Mouse (Mus musculus) heart, embryonic 12.5 days (tissue): ENCODE measurements around the gene Bloc1s2. TPM values are rescaled to one million over a fixed set of nuclear protein-coding genes. Genes with fewer than 3 reads are reported as not detected.

Experiments used
- ATAC-seq: fragments of 200-750 bp; cut with Nextera tagmentation; 2 replicates; pipeline ENCODE4 v1.8.0; 2017; ENCODE audit warnings: moderate TSS enrichment, moderate library complexity; ENCODE audit not compliant: insufficient number of reproducible peaks, low FRiP score
- H3K27ac ChIP-seq: fragments of 300-500 bp; sonication (generic); 2 replicates; pipeline ENCODE4 v1.5.1; 2016; ENCODE audit warnings: mild to moderate bottlenecking, moderate library complexity; ENCODE audit not compliant: poor library complexity, severe bottlenecking
- H3K27me3 ChIP-seq: fragments of 300-500 bp; sonication (generic); replicated peaks from 2 replicates; pipeline ENCODE4 v1.6.1; 2016; ENCODE audit warnings: mild to moderate bottlenecking, moderate library complexity
- H3K36me3 ChIP-seq: fragments of 300-500 bp; sonication (generic); 2 replicates; pipeline ENCODE4 v1.6.1; 2016; ENCODE audit warnings: mild to moderate bottlenecking, moderate library complexity
- H3K4me1 ChIP-seq: fragments of 300-500 bp; sonication (generic); replicated peaks from 2 replicates; pipeline ENCODE4 v1.6.1; 2016; ENCODE audit warnings: mild to moderate bottlenecking
- H3K4me2 ChIP-seq: fragments of 300-500 bp; sonication (generic); 2 replicates; pipeline ENCODE4 v1.6.1; 2016; ENCODE audit warnings: mild to moderate bottlenecking, moderate library complexity
- H3K4me3 ChIP-seq: fragments of 300-500 bp; sonication (generic); 2 replicates; pipeline ENCODE4 v1.5.1; 2016; ENCODE audit warnings: mild to moderate bottlenecking
- H3K9ac ChIP-seq: fragments of 300-500 bp; sonication (generic); 2 replicates; pipeline ENCODE4 v1.6.1; 2016; ENCODE audit warnings: mild to moderate bottlenecking, moderate library complexity
- H3K9me3 ChIP-seq: fragments of 300-500 bp; sonication (generic); replicated peaks from 2 replicates; pipeline ENCODE4 v1.6.1; 2016; ENCODE audit warnings: mild to moderate bottlenecking, moderate library complexity
- whole genome bisulfite sequencing: fragments of 180-500 bp; shearing (Covaris S2); methylation state at CpG from one replicate; pipeline ENCODE4 v1.1.7; 2016; 5-methylcytosine and 5-hydroxymethylcytosine counted together
- polyA plus RNA-seq: library from polyadenylated mRNA; unstranded; fragments of >200 nt; fragmentation: Nextera tagmentation; extraction: Ambion mirVana; gene quantifications from 2 replicates; pipeline ENCODE4 v1.2.1, GENCODE M21; 2016

Bloc1s2 gene
- polyA plus RNA-seq: 63.0 and 64.0 TPM in 2 replicates

DNA sequence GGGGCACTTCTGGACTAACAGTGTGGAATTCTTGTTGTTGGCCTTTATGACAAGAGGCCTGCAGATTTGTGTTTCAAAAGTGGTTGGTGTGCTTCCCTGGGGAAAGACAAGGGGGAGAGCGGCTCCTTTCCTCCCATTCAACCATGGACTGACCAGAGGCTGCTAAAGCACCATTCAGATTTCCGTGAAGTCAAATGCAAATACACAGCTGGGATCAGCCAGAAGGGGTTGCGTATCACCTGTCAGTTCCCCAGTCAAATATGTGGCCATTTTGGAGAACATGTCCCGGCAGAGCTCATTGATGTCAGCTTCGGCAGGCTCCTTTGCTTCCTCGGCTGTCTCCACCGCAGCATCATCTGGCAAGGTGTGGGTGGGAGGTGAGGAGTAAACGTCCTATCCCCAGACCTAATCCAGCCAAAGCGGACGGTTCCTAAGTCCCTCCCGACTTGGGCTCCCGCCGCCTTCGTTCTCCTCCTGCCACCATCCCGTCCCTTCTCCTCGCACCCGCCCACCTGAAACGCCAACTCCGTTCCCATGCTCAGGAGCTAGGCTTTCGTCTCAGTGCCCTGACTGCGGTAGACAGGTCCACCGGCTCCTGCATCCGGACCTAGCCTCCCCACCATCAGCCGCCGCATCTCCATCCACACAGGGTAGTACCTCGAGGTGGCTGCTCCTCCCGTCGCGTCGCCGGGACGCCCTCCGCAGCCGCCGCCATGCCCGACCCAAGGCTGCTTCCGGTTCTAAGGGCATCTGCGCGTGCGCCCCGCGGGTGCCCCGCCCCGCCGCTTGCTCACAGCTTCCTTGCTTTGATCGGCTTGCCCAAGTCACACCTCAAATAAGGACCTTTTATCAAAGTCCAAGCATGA is at the start of gene Bloc1s2:
Gene Bloc1s2 (minus strand): TSS at position 745 of the 866 bp plus-strand sequence.
- Histone ChIP-seq H3K4me3 (peak within 1 kb of the TSS; percentile 87), H3K27me3 (peaks cover 24% of the 10 kb centered on the region), H3K4me1 (peaks cover 10% of the 10 kb centered on the region), H3K36me3 (peaks cover 35% of the 10 kb centered on the region), H3K9ac (peak within 1 kb of the TSS; percentile 82), H3K9me3 (no peaks in the 10 kb centered on the region), H3K27ac (no peak within 1 kb of the TSS), H3K4me2 (peak within 1 kb of the TSS; percentile 92)
- ATAC-seq: peak; percentile 83
- 5% methylated on average over 46 of the region's 46 CpGs for WGBS

- Histone ChIP-seq H3K4me1 (no peaks in the 10 kb centered on the region), H3K9ac (no peak overlapping the region), H3K9me3 (no peaks in the 10 kb centered on the region), H3K27ac (no peak overlapping the region), H3K4me3 (no peak overlapping the region), H3K27me3 (no peaks in the 10 kb centered on the region), H3K36me3 (no peaks in the 10 kb centered on the region), H3K4me2 (no peak overlapping the region)
- ATAC-seq: no peak
- 14% methylated on average over 7 of the region's 7 CpGs for WGBS
Measured at GRCm38 (mm10) chr19:44195138-44195537, 48.9 kb upstream of the Bloc1s2 start.

DNA sequence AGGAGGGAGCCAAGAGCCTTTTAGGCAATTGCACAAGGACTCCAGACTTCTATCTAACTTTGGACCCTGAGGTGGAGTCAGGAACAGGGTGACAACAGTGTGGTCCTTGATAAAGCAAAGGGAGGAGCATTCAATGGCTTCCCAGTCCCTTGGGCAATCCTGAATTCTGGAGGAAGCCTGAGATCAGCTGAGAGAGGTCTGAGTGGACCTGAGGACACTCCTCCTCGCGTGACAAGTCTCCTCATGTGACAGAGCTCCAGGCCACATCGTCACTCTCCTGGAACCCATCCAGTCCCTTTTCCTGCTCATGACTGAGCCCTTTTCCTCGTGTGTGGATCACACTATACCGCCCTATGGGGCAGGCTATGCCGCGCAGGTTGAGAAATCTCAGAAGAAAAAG is 47.7 kb upstream of the Bloc1s2 start:
- H3K27me3 ChIP-seq: no peaks in the 10 kb centered on the region
- H3K36me3 ChIP-seq: no peaks in the 10 kb centered on the region
- H3K27ac ChIP-seq: no peak overlapping the region
- H3K4me3 ChIP-seq: no peak overlapping the region
- no peak for ATAC-seq
- H3K9me3 ChIP-seq: no peaks in the 10 kb centered on the region
- no peaks in the 10 kb centered on the region for H3K4me1 ChIP-seq
- H3K4me2 ChIP-seq: no peak overlapping the region
- H3K9ac ChIP-seq: no peak overlapping the region
- 68% methylated on average over 7 of the region's 7 CpGs for WGBS

- H3K9me3 ChIP-seq: no peaks in the 10 kb centered on the region
- H3K4me1 ChIP-seq: no peaks in the 10 kb centered on the region
- H3K9ac ChIP-seq: no peak within 1 kb of the TSS
- H3K27ac ChIP-seq: no peak within 1 kb of the TSS
- H3K4me2 ChIP-seq: no peak within 1 kb of the TSS
- H3K36me3 ChIP-seq: no peaks in the 10 kb centered on the region
- H3K4me3 ChIP-seq: no peak within 1 kb of the TSS
- no peak for ATAC-seq
- H3K27me3 ChIP-seq: no peaks in the 10 kb centered on the region
- 48% methylated on average over 3 of the region's 3 CpGs for WGBS
Measured at GRCm38 (mm10) chr19:44192342-44192741, 46.1 kb upstream of the Bloc1s2 start, which contains the start of gene Pkd2l1. TSS of gene Pkd2l1 (minus strand) at chr19:44192442.

GRCm38 (mm10) chr19:44189056-44189455 is 42.8 kb upstream of the Bloc1s2 start:
- Histone ChIP-seq H3K27ac (no peak overlapping the region), H3K4me1 (no peaks in the 10 kb centered on the region), H3K36me3 (no peaks in the 10 kb centered on the region), H3K9ac (no peak overlapping the region), H3K4me2 (no peak overlapping the region), H3K9me3 (no peaks in the 10 kb centered on the region), H3K4me3 (no peak overlapping the region), H3K27me3 (0 out of 2 replicates have a peak, but pooled peaks cover 2% of the 10 kb centered on the region)
- no peak for ATAC-seq
- 82% methylated on average over 4 of the region's 4 CpGs for WGBS

DNA sequence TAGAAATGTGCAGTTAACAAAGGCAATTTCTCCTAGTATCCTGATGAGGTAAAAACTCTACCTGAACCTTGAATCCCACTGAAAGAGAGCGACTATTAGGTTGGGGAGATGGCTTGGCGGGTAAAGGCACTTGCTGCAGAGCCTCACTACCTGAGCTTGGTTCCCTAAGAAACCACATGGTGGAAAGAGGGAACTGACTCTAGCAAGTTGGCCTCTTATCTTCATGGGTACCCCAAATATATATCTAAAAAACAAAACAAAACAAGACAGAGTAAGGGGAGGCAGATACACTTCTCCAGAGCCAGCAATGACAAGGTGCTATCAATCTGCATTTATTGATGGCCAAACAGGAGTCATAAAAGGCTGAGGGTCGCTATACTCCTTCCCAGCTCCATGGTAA is 37.7 kb upstream of the Bloc1s2 start:
- no peak overlapping the region for H3K4me3 ChIP-seq
- no peak overlapping the region for H3K4me2 ChIP-seq
- no peak overlapping the region for H3K27ac ChIP-seq
- WGBS: 66% methylated on average over 3 of the region's 3 CpGs
- 0 out of 2 replicates have a peak, but pooled peaks cover 5% of the 10 kb centered on the region for H3K9me3 ChIP-seq
- H3K36me3 ChIP-seq: no peaks in the 10 kb centered on the region
- 0 out of 2 replicates have a peak, but pooled peaks cover 2% of the 10 kb centered on the region for H3K27me3 ChIP-seq
- no peak overlapping the region for H3K9ac ChIP-seq
- ATAC-seq: no peak
- H3K4me1 ChIP-seq: no peaks in the 10 kb centered on the region

GRCm38 (mm10) chr19:44180502-44180901 is 34.3 kb upstream of the Bloc1s2 start:
- no peaks in the 10 kb centered on the region for H3K36me3 ChIP-seq
- no peaks in the 10 kb centered on the region for H3K27me3 ChIP-seq
- ATAC-seq: no peak
- 71% methylated on average over 1 of the region's 1 CpGs for WGBS
- H3K27ac ChIP-seq: no peak overlapping the region
- H3K4me2 ChIP-seq: no peak overlapping the region
- no peak overlapping the region for H3K9ac ChIP-seq
- no peaks in the 10 kb centered on the region for H3K4me1 ChIP-seq
- H3K4me3 ChIP-seq: no peak overlapping the region
- H3K9me3 ChIP-seq: peaks cover 13% of the 10 kb centered on the region; the same call in 1 of the 2 replicates

- no peaks in the 10 kb centered on the region for H3K36me3 ChIP-seq
- no peak overlapping the region for H3K4me3 ChIP-seq
- no peak for ATAC-seq
- H3K27me3 ChIP-seq: no peaks in the 10 kb centered on the region
- H3K9ac ChIP-seq: no peak overlapping the region
- H3K4me2 ChIP-seq: no peak overlapping the region
- WGBS: 81% methylated on average over 3 of the region's 3 CpGs
- H3K9me3 ChIP-seq: peaks cover 23% of the 10 kb centered on the region
- H3K27ac ChIP-seq: no peak overlapping the region
- no peaks in the 10 kb centered on the region for H3K4me1 ChIP-seq
Measured at GRCm38 (mm10) chr19:44176741-44177140, 30.5 kb upstream of the Bloc1s2 start.

- no peak overlapping the region; the same call in 1 of the 2 replicates for H3K9ac ChIP-seq
- ATAC-seq: no peak
- no peak overlapping the region for H3K4me2 ChIP-seq
- H3K27me3 ChIP-seq: no peaks in the 10 kb centered on the region
- H3K27ac ChIP-seq: no peak overlapping the region
- H3K9me3 ChIP-seq: peaks cover 21% of the 10 kb centered on the region
- no peak overlapping the region for H3K4me3 ChIP-seq
- WGBS: 59% methylated on average over 8 of the region's 8 CpGs
- no peaks in the 10 kb centered on the region for H3K36me3 ChIP-seq
- no peaks in the 10 kb centered on the region for H3K4me1 ChIP-seq
Measured at GRCm38 (mm10) chr19:44174835-44175234, 28.6 kb upstream of the Bloc1s2 start.

DNA sequence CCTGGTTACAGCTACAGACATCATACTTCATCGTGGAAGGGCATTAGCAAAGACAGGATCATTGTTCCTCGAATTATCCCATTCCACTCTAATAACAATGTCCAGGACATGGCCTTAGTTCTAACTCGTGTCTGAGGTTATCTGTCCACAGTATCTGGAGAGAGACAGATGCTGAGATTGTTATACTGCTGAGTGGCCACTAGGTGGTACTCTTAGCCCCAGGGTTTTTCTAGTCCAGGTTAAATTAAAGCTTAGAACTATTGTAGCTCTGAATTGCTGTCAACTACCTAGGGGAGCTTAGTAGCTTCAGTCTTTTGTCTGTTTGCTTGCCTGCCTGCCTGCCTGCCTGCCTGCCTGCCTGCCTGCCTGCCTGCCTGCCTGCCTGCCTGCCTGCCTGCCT is 15.3 kb upstream of the Bloc1s2 start:
- no peak for ATAC-seq
- 10% methylated on average over 3 of the region's 3 CpGs for WGBS
- Histone ChIP-seq H3K9me3 (no peaks in the 10 kb centered on the region), H3K4me1 (no peaks in the 10 kb centered on the region), H3K4me2 (no peak overlapping the region), H3K27ac (no peak overlapping the region), H3K4me3 (no peak overlapping the region), H3K36me3 (no peaks in the 10 kb centered on the region), H3K9ac (no peak overlapping the region), H3K27me3 (peaks cover 12% of the 10 kb centered on the region; the same call in 1 of the 2 replicates)

GRCm38 (mm10) chr19:44159386-44159785 is 13.1 kb upstream of the Bloc1s2 start:
- Histone ChIP-seq H3K9me3 (no peaks in the 10 kb centered on the region), H3K9ac (no peak overlapping the region), H3K27ac (no peak overlapping the region), H3K36me3 (no peaks in the 10 kb centered on the region), H3K27me3 (peaks cover 28% of the 10 kb centered on the region), H3K4me1 (no peaks in the 10 kb centered on the region), H3K4me3 (no peak overlapping the region), H3K4me2 (no peak overlapping the region)
- WGBS: 72% methylated on average over 3 of the region's 3 CpGs
- no peak for ATAC-seq
